Mouse (Mus musculus): ENCODE measurements around the gene Tmem19. TPM values are rescaled to one million over a fixed set of nuclear protein-coding genes. Genes with fewer than 3 reads are reported as not detected.

Gene Tmem19
- polyA plus RNA-seq, 1 experiment, result not detected

DNA sequence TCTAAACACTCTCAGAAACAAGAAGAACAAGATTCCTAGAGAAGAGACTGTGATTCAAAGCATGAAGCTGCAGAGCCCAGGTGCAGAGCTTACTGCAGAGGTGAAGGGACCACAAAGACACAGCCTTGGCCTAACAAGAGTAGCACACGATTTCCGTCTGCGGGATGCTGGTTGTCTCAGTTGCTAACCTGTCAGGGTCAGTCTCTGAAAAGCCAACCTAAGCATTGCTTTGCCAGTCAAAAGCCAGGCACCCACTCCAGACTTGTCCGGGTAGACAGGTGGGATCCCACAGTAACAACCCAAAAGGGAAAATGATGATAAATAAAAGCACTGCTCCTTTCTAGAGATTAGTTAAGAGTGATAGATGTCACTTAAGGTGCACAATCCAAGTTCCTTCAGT, 53.1 kb downstream of the Tmem19 start:
- 92% methylated on average over 4 of the region's 4 CpGs for WGBS
- no peak overlapping the region for H3K4me3 ChIP-seq (ENCODE audit: insufficient read depth, low read depth, low read length)
- no peak overlapping the region for H3K27ac ChIP-seq (ENCODE audit: insufficient read depth, low read depth, low read length)
- TF ChIP-seq CTCF (IDR thresholded peaks at IDR 0.05; ENCODE audit: insufficient read depth, low read depth, low read length) (no peak), POLR2A (IDR thresholded peaks at IDR 0.05; ENCODE audit: insufficient read depth, low read depth, low read length) (no peak)
- H3K4me1 ChIP-seq (ENCODE audit: control insufficient read depth, insufficient read depth, low read length), result peaks cover 17% of the 10 kb centered on the region

DNA sequence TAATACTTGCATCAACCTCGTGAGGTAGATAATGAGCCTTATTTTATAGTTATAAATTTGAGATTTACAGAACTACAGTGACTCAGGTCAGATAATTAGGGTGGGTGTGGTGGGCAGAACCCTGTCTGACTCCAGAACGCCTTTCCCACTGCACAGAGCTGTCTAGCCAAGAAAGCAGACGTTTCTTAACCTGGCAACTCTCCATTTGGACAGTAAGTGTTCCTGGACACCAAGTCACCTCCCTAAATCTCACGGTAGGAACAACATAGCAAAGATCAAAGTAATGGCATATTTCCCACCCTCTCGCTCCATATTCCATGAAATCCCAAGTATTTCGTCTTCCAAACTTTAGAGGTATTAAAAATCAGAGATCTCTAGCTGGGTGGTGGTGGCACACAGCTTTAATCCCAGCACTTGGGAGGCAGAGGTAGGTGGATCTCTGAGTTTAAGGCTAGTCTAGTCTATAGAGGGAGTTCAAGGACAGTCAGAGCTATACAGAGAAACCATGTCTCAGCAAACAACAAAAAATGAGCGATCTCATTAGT, 54.9 kb downstream of the Tmem19 start:
- H3K4me1 ChIP-seq (ENCODE audit: control insufficient read depth, insufficient read depth, low read length), result peaks cover 8% of the 10 kb centered on the region

DNA sequence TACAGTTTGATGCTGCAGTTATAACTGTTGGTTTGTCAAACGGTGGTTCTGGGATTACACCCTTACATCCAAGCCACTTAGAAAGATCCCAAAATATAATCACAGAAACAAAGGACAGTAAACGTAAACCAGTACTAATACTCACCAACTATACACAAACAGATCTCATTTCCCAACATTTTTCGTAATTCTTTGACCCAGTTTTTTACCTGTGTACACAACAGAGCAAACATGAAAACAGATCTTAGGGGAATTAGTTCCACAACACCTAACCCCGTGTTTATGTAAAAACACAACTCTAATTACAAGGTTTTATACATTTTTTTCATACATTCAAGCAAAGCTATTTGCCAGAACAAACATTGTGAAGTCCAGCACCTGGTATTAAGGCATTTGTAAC, 63.6 kb downstream of the Tmem19 start:
- Histone ChIP-seq H3K4me1 (ENCODE audit: control insufficient read depth, insufficient read depth, low read length) (no peaks in the 10 kb centered on the region), H3K4me3 (ENCODE audit: insufficient read depth, low read depth, low read length) (no peak overlapping the region), H3K27ac (ENCODE audit: insufficient read depth, low read depth, low read length) (no peak overlapping the region)
- 89% methylated on average over 4 of the region's 4 CpGs for WGBS
- TF ChIP-seq CTCF (IDR thresholded peaks at IDR 0.05; ENCODE audit: insufficient read depth, low read depth, low read length) (no peak), POLR2A (IDR thresholded peaks at IDR 0.05; ENCODE audit: insufficient read depth, low read depth, low read length) (no peak)

More for the DNA sequence above, 54.9 kb downstream of the Tmem19 start:
- H3K4me3 ChIP-seq (ENCODE audit: insufficient read depth, low read depth, low read length), result no peak overlapping the region
- no peak overlapping the region for H3K27ac ChIP-seq (ENCODE audit: insufficient read depth, low read depth, low read length)
- 59% methylated on average over 7 of the region's 7 CpGs for WGBS
- TF ChIP-seq POLR2A (IDR thresholded peaks at IDR 0.05; ENCODE audit: insufficient read depth, low read depth, low read length) (no peak), CTCF (IDR thresholded peaks at IDR 0.05; ENCODE audit: insufficient read depth, low read depth, low read length) (no peak)

DNA sequence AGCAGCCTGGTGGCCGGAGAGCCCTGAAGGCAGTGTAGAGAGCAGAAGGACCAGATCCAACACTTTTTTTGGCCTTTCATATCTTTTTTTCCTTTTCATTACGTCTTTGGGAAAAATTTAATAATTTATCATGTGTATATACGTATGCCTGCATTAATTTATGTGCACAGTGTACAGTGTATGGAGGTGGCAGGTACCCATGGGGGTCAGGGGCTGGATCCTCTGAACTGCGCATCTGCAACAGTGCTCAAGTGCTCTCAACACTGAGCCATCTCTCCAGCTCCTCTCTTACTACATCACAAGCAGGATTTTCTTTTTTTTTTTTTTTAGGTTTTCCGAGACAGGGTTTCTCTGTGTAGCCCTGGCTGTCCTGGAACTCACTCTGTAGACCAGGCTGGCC, 64.7 kb downstream of the Tmem19 start:
- no peak overlapping the region for H3K4me3 ChIP-seq (ENCODE audit: insufficient read depth, low read depth, low read length)
- 90% methylated on average over 5 of the region's 5 CpGs for WGBS
- TF ChIP-seq POLR2A (IDR thresholded peaks at IDR 0.05; ENCODE audit: insufficient read depth, low read depth, low read length) (no peak), CTCF (IDR thresholded peaks at IDR 0.05; ENCODE audit: insufficient read depth, low read depth, low read length) (no peak)
- no peak overlapping the region for H3K27ac ChIP-seq (ENCODE audit: insufficient read depth, low read depth, low read length)
- no peaks in the 10 kb centered on the region for H3K4me1 ChIP-seq (ENCODE audit: control insufficient read depth, insufficient read depth, low read length)

DNA sequence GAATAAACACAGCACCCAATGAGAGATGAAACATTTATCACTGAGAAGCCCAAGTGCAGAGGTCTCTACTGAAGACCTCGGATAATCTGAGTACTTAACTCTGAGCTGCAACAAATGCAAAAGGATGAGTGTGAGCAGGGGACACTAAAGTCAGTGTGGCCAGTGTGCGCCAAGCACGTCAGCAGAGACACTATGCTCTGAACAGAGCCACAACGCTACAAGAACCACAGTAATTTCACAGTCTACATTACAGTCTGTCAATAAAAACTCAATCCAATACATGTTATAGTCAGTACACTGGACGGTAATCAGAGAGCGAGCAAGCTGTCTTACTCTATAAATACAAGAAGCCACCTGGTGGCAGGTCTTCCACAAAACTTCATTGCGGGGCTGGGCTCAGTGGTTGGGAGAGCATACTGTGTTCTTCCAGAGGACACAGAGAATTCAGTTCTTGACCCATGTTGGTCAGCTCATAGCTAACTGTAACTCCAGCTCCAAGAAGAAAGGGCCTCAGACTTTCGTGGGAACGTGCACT, 65.8 kb downstream of the Tmem19 start:
- Histone ChIP-seq H3K4me3 (ENCODE audit: insufficient read depth, low read depth, low read length) (no peak overlapping the region), H3K27ac (ENCODE audit: insufficient read depth, low read depth, low read length) (no peak overlapping the region), H3K4me1 (ENCODE audit: control insufficient read depth, insufficient read depth, low read length) (no peaks in the 10 kb centered on the region)
- WGBS, result 83% methylated on average over 9 of the region's 9 CpGs
- TF ChIP-seq POLR2A (IDR thresholded peaks at IDR 0.05; ENCODE audit: insufficient read depth, low read depth, low read length) (no peak), CTCF (IDR thresholded peaks at IDR 0.05; ENCODE audit: insufficient read depth, low read depth, low read length) (no peak)

DNA sequence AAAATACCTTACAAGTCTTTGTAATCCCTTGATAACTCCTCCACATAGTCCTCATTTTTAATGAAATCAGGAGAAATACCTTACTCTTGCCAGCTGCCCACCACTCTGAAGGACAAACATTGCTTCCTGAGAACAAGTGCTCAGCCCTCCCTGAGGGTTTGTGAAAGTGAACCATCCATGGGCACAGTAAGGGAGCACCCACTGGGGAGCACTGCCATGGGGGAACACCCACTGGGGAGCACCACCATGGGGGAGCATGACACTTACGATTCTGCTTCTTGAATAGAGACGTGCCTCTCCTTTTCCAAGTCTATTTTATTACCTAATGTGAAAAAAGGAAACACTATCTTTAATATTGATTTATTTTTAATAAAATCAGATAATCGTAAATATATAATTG, 67.1 kb downstream of the Tmem19 start:
- no peaks in the 10 kb centered on the region for H3K4me1 ChIP-seq (ENCODE audit: control insufficient read depth, insufficient read depth, low read length)
- TF ChIP-seq POLR2A (IDR thresholded peaks at IDR 0.05; ENCODE audit: insufficient read depth, low read depth, low read length), result no peak
- no peak for TF ChIP-seq CTCF (IDR thresholded peaks at IDR 0.05; ENCODE audit: insufficient read depth, low read depth, low read length)
- no peak overlapping the region for H3K27ac ChIP-seq (ENCODE audit: insufficient read depth, low read depth, low read length)
- 90% methylated on average over 3 of the region's 3 CpGs for WGBS
- H3K4me3 ChIP-seq (ENCODE audit: insufficient read depth, low read depth, low read length), result no peak overlapping the region

DNA sequence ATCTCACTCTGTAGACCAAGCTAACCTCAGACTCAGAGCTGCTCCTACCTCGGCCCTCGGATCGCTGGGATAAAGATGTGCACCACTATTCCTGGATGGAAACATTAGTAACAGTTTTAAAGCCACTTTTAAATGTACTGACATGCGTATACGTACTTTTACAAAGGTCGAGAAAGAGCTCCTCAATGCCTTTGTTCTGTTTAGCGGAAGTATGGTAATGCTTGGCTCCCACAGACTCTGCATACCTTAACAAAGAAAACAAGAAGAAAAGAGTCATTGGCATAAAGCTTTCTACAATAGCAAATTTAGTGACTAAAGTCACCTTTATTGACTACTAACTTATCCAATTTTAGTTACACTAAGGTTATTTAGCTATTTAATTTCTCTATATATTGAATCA, 67.6 kb downstream of the Tmem19 start:
- no peaks in the 10 kb centered on the region for H3K4me1 ChIP-seq (ENCODE audit: control insufficient read depth, insufficient read depth, low read length)
- H3K27ac ChIP-seq (ENCODE audit: insufficient read depth, low read depth, low read length), result no peak overlapping the region
- 86% methylated on average over 7 of the region's 7 CpGs for WGBS
- TF ChIP-seq CTCF (IDR thresholded peaks at IDR 0.05; ENCODE audit: insufficient read depth, low read depth, low read length) (no peak), POLR2A (IDR thresholded peaks at IDR 0.05; ENCODE audit: insufficient read depth, low read depth, low read length) (no peak)
- no peak overlapping the region for H3K4me3 ChIP-seq (ENCODE audit: insufficient read depth, low read depth, low read length)

DNA sequence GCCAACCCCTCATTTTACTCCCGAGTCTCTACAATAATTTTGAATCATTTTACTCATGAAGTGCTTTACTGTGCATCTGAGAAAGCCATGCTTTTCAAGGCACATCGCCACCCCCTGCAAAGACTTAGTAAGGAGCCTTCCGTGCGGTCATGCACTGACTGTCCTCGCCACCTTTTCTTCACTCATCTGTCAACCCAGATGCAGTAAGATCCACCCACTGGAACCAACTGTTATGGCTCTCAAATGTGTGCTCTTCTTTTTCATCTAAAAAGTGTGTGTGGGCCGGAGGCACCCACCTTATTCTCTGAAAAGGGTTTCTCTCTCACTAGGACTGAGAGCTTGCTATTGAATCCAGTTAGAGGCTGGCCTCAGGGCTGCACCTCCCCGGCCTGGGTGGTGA, 68.4 kb downstream of the Tmem19 start:
- TF ChIP-seq CTCF (IDR thresholded peaks at IDR 0.05; ENCODE audit: insufficient read depth, low read depth, low read length) (no peak), POLR2A (IDR thresholded peaks at IDR 0.05; ENCODE audit: insufficient read depth, low read depth, low read length) (no peak)
- H3K4me1 ChIP-seq (ENCODE audit: control insufficient read depth, insufficient read depth, low read length), result no peaks in the 10 kb centered on the region
- no peak overlapping the region for H3K4me3 ChIP-seq (ENCODE audit: insufficient read depth, low read depth, low read length)
- H3K27ac ChIP-seq (ENCODE audit: insufficient read depth, low read depth, low read length), result no peak overlapping the region
- 73% methylated on average over 7 of the region's 7 CpGs for WGBS

DNA sequence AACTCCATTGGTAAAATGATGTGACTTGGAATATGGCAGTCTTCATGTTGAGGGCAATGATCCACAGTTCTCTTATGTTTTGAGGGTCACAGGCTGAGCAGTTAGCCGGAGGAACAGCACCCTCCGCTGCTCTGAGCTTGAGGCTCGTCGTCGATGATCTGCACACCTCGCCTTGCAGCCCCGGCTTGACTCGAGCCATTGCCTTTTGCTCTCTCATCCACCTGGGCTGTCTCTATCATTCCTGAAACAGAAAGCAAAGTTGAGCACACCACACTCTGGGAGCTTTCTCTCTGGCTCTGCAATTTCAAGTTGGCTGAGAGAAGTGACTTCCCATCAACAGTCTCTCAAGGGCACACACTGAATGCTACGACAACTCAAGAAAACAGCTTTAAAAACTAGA, 71.6 kb downstream of the Tmem19 start:
- 96% methylated on average over 9 of the region's 9 CpGs for WGBS
- Histone ChIP-seq H3K4me3 (ENCODE audit: insufficient read depth, low read depth, low read length) (no peak overlapping the region), H3K27ac (ENCODE audit: insufficient read depth, low read depth, low read length) (no peak overlapping the region), H3K4me1 (ENCODE audit: control insufficient read depth, insufficient read depth, low read length) (no peaks in the 10 kb centered on the region)
- TF ChIP-seq POLR2A (IDR thresholded peaks at IDR 0.05; ENCODE audit: insufficient read depth, low read depth, low read length) (no peak), CTCF (IDR thresholded peaks at IDR 0.05; ENCODE audit: insufficient read depth, low read depth, low read length) (no peak)

Other genes starting within 250 kb of the Tmem19 start
- not detected in 2 replicates for gene Tph2, start 177.5 kb downstream of the Tmem19 start, polyA plus RNA-seq (2012; ENCODE audit: insufficient read depth, insufficient read length, low replicate concordance, missing spikeins)
- gene Tbc1d15, start 111.0 kb downstream of the Tmem19 start, polyA plus RNA-seq (2012; ENCODE audit: insufficient read depth, insufficient read length, low replicate concordance, missing spikeins), result not detected in 2 replicates
- 184 and 283 TPM in 2 replicates for gene Rab21, start 46.9 kb downstream of the Tmem19 start, polyA plus RNA-seq (2012; ENCODE audit: insufficient read depth, insufficient read length, low replicate concordance, missing spikeins)
- not detected in 2 replicates for gene Thap2, start 21.9 kb upstream of the Tmem19 start, polyA plus RNA-seq (2012; ENCODE audit: insufficient read depth, insufficient read length, low replicate concordance, missing spikeins)
- gene Zfc3h1, start 22.5 kb upstream of the Tmem19 start, polyA plus RNA-seq (2012; ENCODE audit: insufficient read depth, insufficient read length, low replicate concordance, missing spikeins), result not detected in 2 replicates
- not detected in 2 replicates for gene A930009A15Rik, start 207.5 kb upstream of the Tmem19 start, polyA plus RNA-seq (2012; ENCODE audit: insufficient read depth, insufficient read length, low replicate concordance, missing spikeins)
- gene Lgr5, start 225.3 kb upstream of the Tmem19 start, polyA plus RNA-seq (2012; ENCODE audit: insufficient read depth, insufficient read length, low replicate concordance, missing spikeins), result not detected in 2 replicates